Mouse (Mus musculus): ENCODE measurements at regions not wholly inside any gene's neighbourhood (a gene's known extent, or its start where the extent isn't known, plus 50 kb on each side); places are given as distances from the start of the nearest gene placed in this dataset.

DNA sequence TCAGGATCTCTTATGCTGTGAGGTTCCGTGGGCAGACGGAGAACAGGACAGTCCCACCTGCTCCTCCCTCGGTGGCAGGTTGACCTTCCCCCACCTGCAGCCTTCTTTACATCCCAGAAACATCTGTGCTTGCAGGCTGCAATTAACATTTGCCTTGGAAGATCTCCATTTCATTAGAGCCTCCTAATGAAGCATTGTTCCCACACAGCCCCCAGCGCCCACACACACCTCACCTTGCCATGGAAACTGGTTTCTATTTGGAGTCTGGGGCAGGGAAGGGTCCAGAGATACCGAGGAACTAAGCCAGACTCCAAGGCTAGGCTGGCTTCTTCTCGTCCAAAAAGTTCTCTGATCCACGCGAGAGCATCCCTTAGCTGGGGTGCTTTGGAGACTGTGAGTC lies 56.6 kb upstream of the Rpl38 start:
- DNase-seq (ENCODE audit: low read depth in 2 of 2, low spot score in 2 of 2): no peak

DNA sequence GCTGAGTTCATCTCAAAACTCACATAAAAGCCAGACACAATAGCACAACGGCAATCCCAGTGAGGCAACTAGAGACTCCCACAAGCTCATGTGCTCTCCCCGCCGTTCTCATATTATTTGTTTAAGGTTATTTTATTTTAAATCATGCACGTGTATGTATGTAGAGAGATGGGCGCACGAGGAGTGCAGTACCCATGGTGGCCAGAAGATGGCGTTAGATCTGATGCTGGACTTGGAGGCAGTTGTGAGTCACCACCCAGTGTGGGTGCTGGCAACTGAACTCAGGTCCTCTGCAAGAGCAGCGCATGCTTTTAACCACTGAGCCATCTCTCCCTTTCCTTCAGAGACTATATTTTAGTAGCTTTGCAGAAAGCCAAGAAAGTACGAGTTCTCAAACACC lies 60.3 kb upstream of the Rpl38 start:
- no peak for DNase-seq (ENCODE audit: low read depth in 2 of 2, low spot score in 2 of 2)

DNA sequence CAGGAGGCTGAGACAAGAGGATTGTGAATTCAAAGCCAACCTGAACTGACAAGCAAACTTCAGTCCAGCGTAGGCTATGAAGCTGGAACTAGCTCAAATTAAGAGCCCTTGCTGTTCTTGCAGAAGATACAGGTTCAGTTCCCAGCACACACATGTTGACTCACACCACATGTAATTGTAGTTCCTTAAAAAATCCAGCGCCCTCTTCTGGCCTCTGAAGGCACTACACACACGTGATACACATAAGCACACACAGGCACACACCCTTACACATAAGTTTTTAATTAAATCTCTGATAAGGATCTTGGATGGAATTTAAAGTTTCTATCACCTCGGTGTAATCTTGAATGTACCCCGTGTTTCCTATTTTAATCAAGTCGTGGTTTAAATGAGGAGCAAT lies 65.2 kb upstream of the Rpl38 start:
- DNase-seq (ENCODE audit: low read depth in 2 of 2, low spot score in 2 of 2): no peak

DNA sequence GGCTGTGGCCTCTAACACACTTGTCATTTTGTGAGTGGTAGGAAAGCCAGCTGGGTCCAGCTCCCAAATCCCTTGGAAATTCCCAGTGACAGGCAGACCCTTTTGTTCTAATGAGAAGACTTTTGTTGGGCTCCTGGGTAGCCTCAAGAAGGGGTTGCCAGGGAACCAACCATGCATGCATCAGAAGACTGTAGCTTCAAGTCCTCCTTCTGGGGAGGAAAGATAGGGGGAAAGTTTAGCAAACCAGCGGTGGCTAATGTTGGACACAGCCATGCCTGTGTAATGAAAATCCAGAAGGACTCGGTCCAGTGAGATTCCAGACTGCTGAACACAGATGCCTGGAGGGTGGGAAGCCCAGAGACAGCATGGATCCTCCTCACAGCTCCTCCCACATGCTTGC lies 71.1 kb upstream of the Rpl38 start:
- no peak for DNase-seq (ENCODE audit: low read depth in 2 of 2, low spot score in 2 of 2)

DNA sequence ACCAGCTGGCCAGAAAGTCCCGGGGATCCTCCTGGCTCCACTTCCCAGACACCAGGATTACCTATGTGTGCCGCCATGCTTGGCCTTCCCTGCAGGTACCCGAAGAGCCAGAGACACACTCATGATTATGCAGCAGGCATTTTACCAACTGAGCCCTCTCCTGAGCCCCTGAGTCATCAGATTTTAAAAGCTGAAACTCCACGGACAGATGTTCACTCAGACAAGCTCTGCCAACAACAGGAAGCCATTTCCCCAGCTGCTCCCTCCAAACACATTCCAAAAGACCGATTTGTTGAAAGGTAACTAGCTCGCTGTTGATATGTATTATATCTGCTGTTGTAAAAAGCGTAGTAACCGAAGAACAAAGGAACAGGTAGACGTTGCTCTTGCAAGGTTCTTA lies 75.4 kb upstream of the Rpl38 start:
- no peak for DNase-seq (ENCODE audit: low read depth in 2 of 2, low spot score in 2 of 2)

DNA sequence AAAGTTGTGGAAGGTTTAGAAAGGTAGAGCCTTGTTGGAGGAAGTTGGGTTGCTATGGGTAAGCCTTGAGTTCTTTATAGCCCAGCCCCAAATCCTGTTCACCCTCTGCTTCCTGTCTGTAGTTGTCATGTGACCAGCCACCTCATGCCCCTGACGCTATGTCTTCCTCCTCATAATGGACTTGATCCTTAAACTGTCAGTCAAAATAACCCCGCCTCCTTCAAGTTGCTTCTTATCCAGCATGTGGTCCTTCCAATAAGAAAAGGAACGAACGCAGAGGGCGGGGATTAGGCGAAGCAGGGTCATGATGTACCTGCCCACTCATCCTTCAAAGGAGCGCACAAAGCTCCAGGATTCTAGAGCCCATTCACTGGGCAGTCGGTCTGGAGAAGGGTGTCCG lies 79.8 kb upstream of the Rpl38 start:
- DNase-seq (ENCODE audit: low read depth in 2 of 2, low spot score in 2 of 2): no peak

DNA sequence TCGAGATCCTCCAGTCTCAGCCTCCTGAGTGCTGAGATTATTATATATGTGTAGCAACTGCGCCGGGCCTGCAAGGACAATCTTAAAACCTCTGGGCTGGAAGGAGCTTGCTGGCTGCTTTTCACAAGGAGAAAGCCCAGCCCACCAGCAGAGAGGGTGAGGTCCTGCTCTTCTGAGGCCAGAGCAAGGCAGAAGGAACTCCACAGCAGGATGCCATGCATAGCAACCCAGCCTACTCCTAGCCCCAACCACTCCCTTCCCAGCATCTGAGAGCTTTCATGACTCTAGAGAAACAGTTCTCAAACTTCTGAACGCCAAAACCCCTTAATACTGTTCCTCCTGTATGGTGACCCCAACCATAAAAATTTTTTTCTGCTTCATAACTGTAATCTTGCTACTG lies 80.3 kb upstream of the Rpl38 start:
- DNase-seq (ENCODE audit: low read depth in 2 of 2, low spot score in 2 of 2): no peak

DNA sequence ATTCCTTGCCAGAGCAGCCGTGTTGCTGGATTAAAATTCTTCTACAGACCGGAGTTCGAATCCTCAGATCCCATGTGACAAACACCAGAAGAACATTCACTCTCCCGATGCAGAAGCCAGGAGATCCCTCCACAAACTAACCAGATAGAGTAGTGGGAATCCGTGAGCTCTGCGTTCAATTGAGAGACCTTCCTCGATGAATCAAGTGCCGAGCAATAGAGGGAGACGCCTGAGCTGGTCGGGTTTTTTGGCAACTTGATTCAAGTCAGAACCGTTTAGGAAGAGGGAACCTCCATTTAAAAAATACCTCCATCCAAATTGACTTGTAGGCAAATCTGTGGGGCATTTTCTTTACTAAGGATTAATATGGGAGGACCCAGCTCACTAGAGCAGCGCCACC lies 81.9 kb upstream of the Rpl38 start:
- DNase-seq (ENCODE audit: low read depth in 2 of 2, low spot score in 2 of 2): no peak

DNA sequence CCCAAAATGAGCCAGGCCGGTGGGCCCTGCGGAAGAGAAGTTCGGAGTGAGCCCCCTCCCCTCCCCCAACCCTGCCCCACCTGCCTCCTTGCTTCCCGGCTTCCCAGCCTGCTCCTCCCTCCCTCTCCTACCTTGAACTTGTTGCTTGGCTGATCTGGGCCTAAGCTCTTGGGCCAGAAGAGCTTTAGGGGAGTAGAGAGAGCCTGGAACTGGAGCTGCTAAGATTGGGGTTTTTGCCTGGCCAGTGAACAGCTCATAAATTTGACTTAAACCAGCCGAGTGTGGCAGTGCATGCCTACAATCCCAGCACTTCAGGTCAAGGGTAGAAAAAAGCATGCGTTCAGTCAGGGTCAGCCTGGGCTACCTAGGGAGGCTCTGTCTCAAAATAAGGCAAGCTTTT lies 83.5 kb upstream of the Rpl38 start:
- no peak for DNase-seq (ENCODE audit: low read depth in 2 of 2, low spot score in 2 of 2)

DNA sequence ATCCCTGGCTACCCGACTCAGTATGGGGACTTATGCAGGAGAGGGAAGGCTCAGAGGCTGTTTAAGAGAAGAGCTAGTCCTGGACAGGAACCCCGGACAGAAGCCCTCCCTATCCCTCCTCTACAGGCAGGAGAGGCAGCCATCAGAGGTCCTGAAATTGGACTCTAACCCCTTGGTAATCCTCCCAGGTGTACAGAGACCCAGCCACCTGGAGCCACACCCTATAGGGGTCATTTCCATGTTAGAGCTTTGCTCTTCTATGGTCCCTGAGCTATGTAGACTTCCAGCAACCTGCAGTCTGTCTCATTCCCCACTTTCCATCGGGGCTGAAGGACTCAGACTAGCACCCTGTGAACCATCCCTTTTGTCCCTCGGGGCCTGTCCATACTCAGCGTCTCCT lies 84.2 kb upstream of the Rpl38 start:
- no peak for DNase-seq (ENCODE audit: low read depth in 2 of 2, low spot score in 2 of 2)

DNA sequence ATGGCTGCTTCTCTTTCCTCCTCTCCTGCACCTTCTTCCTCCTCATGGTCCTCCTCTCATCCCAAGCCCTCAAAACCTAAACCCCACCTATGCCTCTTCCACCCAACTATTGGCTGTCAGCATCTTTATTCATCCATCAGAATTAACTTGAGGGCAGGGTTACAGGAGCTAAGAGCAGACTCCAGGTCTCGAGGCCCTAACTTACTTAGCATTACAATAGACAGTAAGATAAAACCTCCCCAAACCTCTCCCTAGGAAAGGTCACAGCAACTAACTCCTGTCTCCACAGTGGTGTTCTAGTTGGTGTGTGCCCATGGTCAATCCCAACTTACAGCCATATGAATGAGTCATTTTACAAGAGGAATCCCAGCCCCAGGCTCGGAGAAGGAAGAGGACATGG lies 88.3 kb upstream of the Rpl38 start:
- no peak for DNase-seq (ENCODE audit: low read depth in 2 of 2, low spot score in 2 of 2)

DNA sequence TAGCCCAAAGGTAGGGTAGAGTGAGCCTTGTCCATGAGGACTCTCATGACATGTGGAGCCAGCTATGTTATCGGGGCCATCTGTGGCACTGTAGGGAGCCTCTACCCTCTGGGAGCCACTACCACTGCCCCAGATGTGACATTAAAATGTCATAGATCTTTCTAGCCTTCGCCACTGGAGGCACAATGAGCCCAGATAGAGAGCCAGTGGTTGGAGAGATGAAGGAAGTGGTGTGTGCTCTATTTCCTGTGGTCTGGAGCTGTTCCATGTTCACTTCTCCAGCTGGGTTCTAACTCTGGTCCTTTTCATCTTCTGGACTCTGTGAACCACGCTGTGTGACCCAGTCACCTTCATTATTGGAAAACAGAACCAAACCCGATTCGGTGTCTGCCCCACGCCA lies 89.8 kb upstream of the Rpl38 start:
- no peak for DNase-seq (ENCODE audit: low read depth in 2 of 2, low spot score in 2 of 2)

DNA sequence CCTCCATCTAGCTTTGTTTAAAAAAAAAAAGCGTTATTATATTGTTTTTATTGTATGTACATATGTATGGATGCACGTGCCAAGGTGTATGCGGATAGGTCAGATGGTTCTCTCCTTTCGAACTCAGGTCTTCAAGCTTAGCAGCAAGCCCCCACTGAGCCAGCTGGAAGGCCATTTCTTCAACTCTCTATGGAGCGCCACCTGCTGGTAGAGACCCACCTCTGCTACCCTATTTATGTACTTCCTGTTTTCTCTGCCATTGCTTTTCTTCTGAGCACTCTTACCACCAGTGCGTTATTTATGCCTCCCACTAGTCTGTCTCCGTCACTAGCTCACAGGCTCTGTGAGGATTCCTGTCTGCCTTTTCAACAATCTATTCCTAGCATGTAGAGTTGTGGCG lies 91.5 kb upstream of the Rpl38 start:
- no peak for DNase-seq (ENCODE audit: low read depth in 2 of 2, low spot score in 2 of 2)

DNA sequence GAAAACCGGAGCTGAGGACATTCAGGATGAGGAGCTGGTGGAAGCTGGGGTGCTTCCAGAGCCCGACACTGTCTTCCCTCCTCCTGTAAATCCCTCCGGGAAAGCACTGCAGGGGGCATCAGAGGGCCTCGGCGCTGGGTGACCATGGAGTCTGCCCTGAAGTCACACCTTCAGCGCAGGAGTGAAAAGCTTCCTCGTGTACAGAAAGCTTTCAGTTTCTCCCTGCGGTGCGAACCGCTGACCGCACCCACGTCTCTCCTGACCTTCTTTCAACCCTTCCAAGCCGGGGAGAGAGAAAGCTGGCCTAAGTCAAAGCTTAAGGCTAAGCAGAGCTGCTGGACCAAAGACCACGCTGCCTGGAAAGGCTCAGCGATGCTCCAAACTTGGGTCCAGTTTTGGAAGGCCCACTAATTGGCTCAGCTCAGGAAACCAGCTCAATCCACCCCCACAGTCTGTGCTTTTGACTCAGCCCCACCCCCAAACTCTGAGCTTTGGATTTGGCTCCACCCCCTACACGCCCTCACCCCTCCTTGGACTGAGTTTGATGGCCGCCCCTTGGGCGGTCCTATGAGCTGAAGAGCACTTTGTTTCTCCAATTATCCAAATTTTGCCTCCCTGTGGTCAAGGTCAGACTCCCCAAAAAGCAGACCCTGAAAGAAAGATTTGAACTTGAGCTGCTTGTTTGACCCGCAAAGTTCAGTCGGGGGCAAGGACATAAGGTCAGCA lies 97.0 kb upstream of the Rpl38 start:
- no peak for DNase-seq (ENCODE audit: low read depth in 2 of 2, low spot score in 2 of 2)

DNA sequence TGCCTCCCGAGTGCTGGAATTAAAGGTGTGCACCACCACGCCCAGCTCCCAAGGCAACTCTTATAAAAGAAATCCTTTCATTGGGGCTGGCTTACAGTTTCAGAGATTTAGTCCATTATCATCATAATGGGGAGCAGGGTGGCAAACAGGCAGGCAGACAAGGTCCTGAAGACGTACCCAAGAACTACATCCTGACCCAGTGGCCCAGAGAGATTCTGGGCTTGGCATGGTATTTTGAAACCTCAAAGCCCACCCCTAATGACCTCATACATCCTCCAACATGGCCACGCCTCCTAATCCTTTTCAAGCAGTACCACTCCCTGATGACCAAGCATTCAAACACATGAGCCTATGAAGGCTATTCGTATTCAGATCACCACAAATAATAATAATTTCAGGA lies 98.2 kb upstream of the Rpl38 start:
- no peak for DNase-seq (ENCODE audit: low read depth in 2 of 2, low spot score in 2 of 2)

DNA sequence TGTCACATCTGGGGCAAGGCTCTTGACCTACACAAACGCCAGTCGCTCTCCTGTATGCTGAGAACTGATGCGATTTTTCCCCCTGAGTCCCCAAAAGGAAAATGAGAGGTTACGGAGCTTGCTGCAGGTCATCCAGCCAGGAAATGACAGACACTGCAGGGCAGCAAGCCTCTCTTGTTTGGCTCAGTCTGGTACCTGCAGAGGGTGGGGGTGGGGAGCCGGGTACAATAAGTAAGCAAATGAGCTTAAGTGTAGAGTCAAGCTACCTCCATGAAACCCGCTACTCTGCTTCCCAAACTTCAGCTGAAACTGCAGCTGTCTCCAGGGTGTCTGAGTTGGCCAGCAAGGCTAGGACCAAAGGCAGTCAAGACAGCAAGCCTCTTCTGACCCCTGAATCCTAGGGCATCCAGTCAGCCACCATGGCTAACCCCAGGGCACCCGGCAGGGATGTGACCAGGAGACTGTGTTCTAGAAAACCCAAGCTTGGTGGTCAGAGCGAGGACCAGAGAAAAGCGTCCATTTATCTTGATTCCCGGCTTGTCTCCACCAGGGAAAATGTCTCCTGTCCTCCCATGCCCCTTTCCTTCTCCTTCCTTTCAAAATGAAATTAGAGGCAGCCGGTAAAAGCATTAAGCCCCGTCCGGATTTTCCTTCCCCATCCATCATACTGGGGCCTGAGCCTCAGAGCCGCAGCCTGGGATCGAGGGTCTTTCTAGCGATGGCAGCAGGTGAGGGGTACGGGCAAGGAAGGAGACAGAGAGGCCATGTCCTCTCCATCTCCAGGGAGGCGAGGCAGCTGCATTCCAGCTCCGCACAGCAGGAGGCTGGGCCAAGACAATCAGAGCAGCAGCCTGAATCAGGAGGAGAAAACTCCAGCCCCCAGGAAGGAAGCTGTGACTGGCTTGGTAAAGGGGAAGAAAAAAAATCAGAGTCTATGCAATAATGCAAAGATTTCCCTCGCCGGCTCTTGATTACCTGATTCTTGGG lies 100.2 kb upstream of the Rpl38 start:
- no peak for DNase-seq (ENCODE audit: low read depth in 2 of 2, low spot score in 2 of 2)

DNA sequence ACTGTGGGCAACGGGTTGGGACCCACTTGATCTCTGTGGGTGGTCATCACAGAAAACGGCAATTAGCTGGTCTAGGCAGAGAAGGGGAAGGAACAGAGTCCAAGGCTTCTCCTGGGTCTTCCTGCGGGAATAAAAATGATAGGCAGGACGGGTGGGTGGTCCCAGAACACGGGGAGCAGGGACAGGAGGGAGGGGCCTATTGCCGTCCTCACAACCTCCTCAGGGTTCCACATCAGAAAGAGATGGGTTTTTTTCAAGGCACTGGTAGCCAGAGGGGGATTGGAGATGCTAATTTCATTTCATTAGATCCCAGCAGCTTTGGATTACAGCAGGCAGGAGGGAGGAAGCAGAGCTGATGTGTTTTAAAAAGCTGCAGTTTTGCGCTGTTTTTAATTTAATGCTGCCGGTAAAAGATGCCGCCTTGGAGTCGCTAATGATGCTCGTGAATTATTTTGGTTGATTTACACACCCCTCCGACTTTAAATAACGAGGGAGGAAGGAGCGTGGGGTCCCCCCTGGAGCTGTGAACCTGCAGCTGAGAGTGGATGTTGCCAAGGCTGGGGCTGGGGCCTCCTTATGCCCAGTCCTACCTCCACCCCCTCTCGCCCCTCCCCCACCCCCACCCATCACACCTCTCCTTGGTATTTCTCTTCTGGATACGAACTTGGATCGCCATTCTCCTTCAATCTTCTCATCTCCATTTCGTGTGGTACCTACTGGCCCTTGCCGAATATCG lies 101.1 kb upstream of the Rpl38 start:
- DNase-seq (ENCODE audit: low read depth in 2 of 2, low spot score in 2 of 2): no peak

DNA sequence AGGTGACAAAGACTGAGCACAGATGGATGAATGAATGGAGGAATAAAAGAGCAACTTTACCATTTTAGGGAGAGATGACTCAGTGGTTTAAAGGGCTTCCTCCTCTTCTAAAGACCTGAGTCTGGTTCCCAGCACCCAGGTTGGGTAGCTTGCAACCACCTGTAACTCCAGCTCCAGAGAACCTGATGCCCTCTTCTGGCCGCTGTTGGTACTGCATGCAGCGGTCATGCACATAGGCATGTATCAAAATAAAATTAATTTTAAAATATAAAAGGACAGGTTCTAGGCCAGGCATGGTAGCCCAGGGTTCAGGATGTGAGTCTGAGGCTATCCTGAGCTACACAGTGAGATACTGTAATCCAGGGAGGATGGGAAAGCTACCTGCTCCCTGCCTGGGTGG lies 103.4 kb upstream of the Rpl38 start:
- DNase-seq (ENCODE audit: low read depth in 2 of 2, low spot score in 2 of 2): no peak

DNA sequence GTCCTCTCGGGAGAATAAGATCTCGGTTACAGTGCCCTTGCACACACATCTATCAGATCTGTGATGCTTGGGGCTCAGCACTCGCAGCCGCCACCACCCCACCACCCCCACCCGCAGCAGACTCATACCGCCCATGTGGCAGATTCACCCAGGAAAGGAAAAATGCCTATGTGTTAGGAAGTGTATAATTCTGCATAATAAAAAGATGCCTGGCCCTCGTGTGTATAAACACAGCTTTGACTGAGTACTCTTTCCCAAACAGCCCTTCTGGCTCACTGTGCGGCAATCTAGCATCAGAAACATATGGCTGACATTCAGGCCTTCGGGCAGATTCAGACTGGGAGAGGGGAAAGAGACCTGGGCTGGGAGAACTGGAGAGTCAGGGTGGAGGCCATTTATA lies 105.2 kb upstream of the Rpl38 start:
- DNase-seq (ENCODE audit: low read depth in 2 of 2, low spot score in 2 of 2): no peak

DNA sequence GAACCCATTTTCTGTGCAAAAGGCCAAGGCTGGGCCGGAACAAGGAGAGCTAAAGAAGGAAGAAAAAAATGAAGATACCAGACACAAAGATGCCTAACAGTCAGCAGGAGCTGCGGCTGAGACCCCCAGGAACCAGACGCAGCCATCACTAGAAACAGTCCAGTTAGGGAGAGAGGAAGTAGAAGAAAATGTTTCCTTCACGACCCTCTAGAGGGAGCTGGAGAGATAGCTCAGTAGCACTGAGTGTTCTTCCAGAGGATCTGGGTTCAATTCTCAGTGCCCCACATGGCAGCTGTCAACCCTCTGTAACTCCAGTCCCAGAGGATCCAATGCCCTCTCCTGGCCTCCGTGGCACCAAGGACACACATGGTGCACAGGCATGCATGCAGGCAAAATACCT lies 113.7 kb upstream of the Rpl38 start:
- no peak for DNase-seq (ENCODE audit: low read depth in 2 of 2, low spot score in 2 of 2)

DNA sequence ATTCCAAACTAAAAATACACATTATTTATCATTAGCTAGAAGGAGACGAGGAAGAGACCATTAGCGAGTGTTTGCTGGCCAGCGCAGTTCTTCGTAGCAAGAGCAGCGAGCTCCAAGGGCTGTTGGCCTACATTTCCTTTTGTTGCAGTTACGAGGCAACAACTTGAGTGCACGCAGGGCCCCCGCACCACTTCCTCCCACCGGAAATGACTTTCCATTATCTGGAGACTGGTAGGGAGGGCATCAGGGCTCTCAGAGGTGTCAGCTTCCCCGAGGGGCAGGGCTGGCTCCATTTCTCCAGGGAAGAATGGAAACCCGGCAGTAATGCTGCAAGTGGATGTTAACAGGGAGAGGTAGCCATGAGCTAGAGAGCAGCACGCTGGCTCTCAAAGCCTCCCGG lies 114.3 kb upstream of the Rpl38 start:
- peak in 1 of 2 experiments; percentile 4 for DNase-seq (ENCODE audit: low read depth in 2 of 2, low spot score in 2 of 2)

DNA sequence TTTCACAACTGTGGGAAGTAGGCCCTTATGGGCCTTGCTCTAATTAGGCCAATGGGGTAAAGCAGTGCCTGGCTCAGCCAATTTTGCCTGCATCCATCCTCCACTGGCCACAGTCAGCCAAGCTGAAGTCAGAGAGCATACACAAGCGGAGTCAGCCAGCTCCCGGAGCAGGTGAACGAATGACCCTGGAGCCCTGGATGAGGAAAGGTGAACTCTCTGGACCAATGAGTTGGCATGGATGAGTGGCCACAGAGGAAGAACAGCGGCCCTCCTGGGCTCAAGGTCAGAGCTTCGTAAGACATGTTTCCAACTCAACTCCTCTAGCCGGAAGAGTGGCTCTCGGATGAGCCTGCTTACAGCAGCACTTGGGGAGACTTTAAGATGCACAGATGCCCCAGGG lies 116.1 kb upstream of the Rpl38 start:
- no peak for DNase-seq (ENCODE audit: low read depth in 2 of 2, low spot score in 2 of 2)

All from CD8-positive naive resting alpha-beta T cell, adult 2 months (primary cell).